Mouse (Mus musculus) hindbrain, embryonic 13.5 days (tissue): ENCODE measurements around the gene Ralgds. TPM values are rescaled to one million over a fixed set of nuclear protein-coding genes. Genes with fewer than 3 reads are reported as not detected.
A peak's percentile ranks its signal among the peaks of the same experiment; 100 is the strongest.

Source experiments
- ATAC-seq: fragments of 200-750 bp; cut with Nextera tagmentation; 2 replicates; pipeline ENCODE4 v1.8.0; 2017; ENCODE audit warnings: moderate TSS enrichment; ENCODE audit not compliant: low FRiP score
- H3K27ac ChIP-seq: fragments of 300-500 bp; sonication (generic); 2 replicates; pipeline ENCODE4 v1.5.1; 2015; ENCODE audit warnings: inconsistent platforms, mild to moderate bottlenecking, moderate library complexity
- H3K27me3 ChIP-seq: fragments of 300-500 bp; sonication (generic); 2 replicates; pipeline ENCODE4 v1.6.1; 2015; ENCODE audit warnings: mild to moderate bottlenecking, inconsistent platforms
- H3K36me3 ChIP-seq: fragments of 300-500 bp; sonication (generic); 2 replicates; pipeline ENCODE4 v1.6.1; 2015; ENCODE audit warnings: mild to moderate bottlenecking, inconsistent platforms
- H3K4me1 ChIP-seq: fragments of 300-500 bp; sonication (generic); replicated peaks from 2 replicates; pipeline ENCODE4 v1.6.1; 2015; ENCODE audit warnings: inconsistent platforms
- H3K4me2 ChIP-seq: fragments of 300-500 bp; sonication (generic); 2 replicates; pipeline ENCODE4 v1.6.1; 2015; ENCODE audit warnings: inconsistent platforms, mild to moderate bottlenecking, moderate library complexity
- H3K4me3 ChIP-seq: fragments of 300-500 bp; sonication (generic); 2 replicates; pipeline ENCODE4 v1.5.1; 2015; ENCODE audit warnings: mild to moderate bottlenecking, inconsistent platforms
- H3K9ac ChIP-seq: fragments of 300-500 bp; sonication (generic); 2 replicates; pipeline ENCODE4 v1.6.1; 2015; ENCODE audit warnings: mild to moderate bottlenecking, inconsistent platforms
- H3K9me3 ChIP-seq: fragments of 300-500 bp; sonication (generic); 2 replicates; pipeline ENCODE4 v1.6.1; 2016; ENCODE audit warnings: inconsistent platforms
- WGBS: fragments of 180-500 bp; shearing (Covaris S2); methylation state at CpG from one replicate; pipeline ENCODE4 v1.1.7; 2015; 5-methylcytosine and 5-hydroxymethylcytosine counted together
- polyA plus RNA-seq: library from polyadenylated mRNA; unstranded; fragments of >200 nt; fragmentation: Nextera tagmentation; extraction: Ambion mirVana; gene quantifications from 2 replicates; pipeline ENCODE4 v1.2.1, GENCODE M21; 2015

Ralgds gene
- polyA plus RNA-seq, 1 experiment from 2014 or later = 78.9 TPM

GRCm38 (mm10) chr2:28582647-28583353 is 69.9 kb downstream of the Ralgds start:
- Histone ChIP-seq H3K36me3 (peaks cover 28% of the 10 kb centered on the region), H3K4me1 (peaks cover 29% of the 10 kb centered on the region), H3K4me3 (peak overlapping the region; percentile 66), H3K9me3 (no peaks in the 10 kb centered on the region), H3K27ac (peak overlapping the region; percentile 95), H3K9ac (peak overlapping the region; percentile 77), H3K27me3 (no peaks in the 10 kb centered on the region), H3K4me2 (peak overlapping the region; percentile 70)
- WGBS = under 1% methylated on average over 56 of the region's 56 CpGs
- peak; percentile 95 for ATAC-seq

- H3K4me3 ChIP-seq = peak within 1 kb of the TSS; percentile 66
- no peaks in the 10 kb centered on the region for H3K9me3 ChIP-seq
- peak within 1 kb of the TSS; percentile 95 for H3K27ac ChIP-seq
- H3K27me3 ChIP-seq = no peaks in the 10 kb centered on the region
- H3K36me3 ChIP-seq = peaks cover 19% of the 10 kb centered on the region
- H3K4me1 ChIP-seq = peaks cover 29% of the 10 kb centered on the region
- ATAC-seq = no peak
- WGBS = 73% methylated on average over 9 of the region's 9 CpGs
- peak within 1 kb of the TSS; percentile 70 for H3K4me2 ChIP-seq
- peak within 1 kb of the TSS; percentile 77 for H3K9ac ChIP-seq
These were observed 70.7 kb downstream of the Ralgds start, which contains the start of gene Gtf3c5 for GRCm38 (mm10) chr2:28583651-28584050. Gene Gtf3c5, minus strand, starts transcription at chr2:28583751.

GRCm38 (mm10) chr2:28585043-28585571 is 72.2 kb downstream of the Ralgds start:
- Histone ChIP-seq H3K9me3 (no peaks in the 10 kb centered on the region), H3K27me3 (no peaks in the 10 kb centered on the region), H3K4me2 (no peak overlapping the region), H3K9ac (no peak overlapping the region), H3K27ac (no peak overlapping the region), H3K36me3 (peaks cover 5% of the 10 kb centered on the region; the same call in 1 of the 2 replicates), H3K4me3 (no peak overlapping the region), H3K4me1 (peaks cover 25% of the 10 kb centered on the region)
- 19% methylated on average over 6 of the region's 6 CpGs for whole genome bisulfite sequencing
- ATAC-seq = no peak

- no peak overlapping the region for H3K4me2 ChIP-seq
- H3K27ac ChIP-seq = no peak overlapping the region
- H3K36me3 ChIP-seq = peaks cover 4% of the 10 kb centered on the region; the same call in 1 of the 2 replicates
- H3K4me1 ChIP-seq = peaks cover 24% of the 10 kb centered on the region
- no peak overlapping the region for H3K4me3 ChIP-seq
- no peak for ATAC-seq
- H3K9ac ChIP-seq = no peak overlapping the region
- 0 out of 2 replicates have a peak, but pooled peaks cover 3% of the 10 kb centered on the region for H3K27me3 ChIP-seq
- 52% methylated on average over 2 of the region's 2 CpGs for WGBS
- no peaks in the 10 kb centered on the region for H3K9me3 ChIP-seq
These were observed 72.8 kb downstream of the Ralgds start for GRCm38 (mm10) chr2:28585730-28586129.

GRCm38 (mm10) chr2:28588574-28588973 is 75.6 kb downstream of the Ralgds start:
- Histone ChIP-seq H3K4me2 (no peak overlapping the region), H3K9me3 (no peaks in the 10 kb centered on the region), H3K36me3 (no peaks in the 10 kb centered on the region), H3K9ac (no peak overlapping the region), H3K4me1 (peaks cover 4% of the 10 kb centered on the region), H3K4me3 (no peak overlapping the region), H3K27me3 (0 out of 2 replicates have a peak, but pooled peaks cover 3% of the 10 kb centered on the region), H3K27ac (no peak overlapping the region)
- WGBS = 56% methylated on average over 1 of the region's 1 CpGs
- no peak for ATAC-seq

- no peak for ATAC-seq
- no peak overlapping the region for H3K4me3 ChIP-seq
- H3K36me3 ChIP-seq = no peaks in the 10 kb centered on the region
- H3K9ac ChIP-seq = no peak overlapping the region
- H3K4me1 ChIP-seq = no peaks in the 10 kb centered on the region
- no peaks in the 10 kb centered on the region for H3K9me3 ChIP-seq
- no peak overlapping the region for H3K27ac ChIP-seq
- 68% methylated on average over 2 of the region's 2 CpGs for WGBS
- no peak overlapping the region for H3K4me2 ChIP-seq
- peaks cover 14% of the 10 kb centered on the region; the same call in 1 of the 2 replicates for H3K27me3 ChIP-seq
These were observed 78.6 kb downstream of the Ralgds start for GRCm38 (mm10) chr2:28591479-28591878.

GRCm38 (mm10) chr2:28592809-28593208 is 79.9 kb downstream of the Ralgds start:
- peaks cover 3% of the 10 kb centered on the region for H3K4me1 ChIP-seq
- whole genome bisulfite sequencing = 6% methylated on average over 15 of the region's 15 CpGs
- H3K4me2 ChIP-seq = no peak overlapping the region
- peaks cover 14% of the 10 kb centered on the region; the same call in 1 of the 2 replicates for H3K27me3 ChIP-seq
- no peak for ATAC-seq
- no peak overlapping the region for H3K27ac ChIP-seq
- H3K36me3 ChIP-seq = no peaks in the 10 kb centered on the region
- H3K9ac ChIP-seq = no peak overlapping the region
- no peaks in the 10 kb centered on the region for H3K9me3 ChIP-seq
- H3K4me3 ChIP-seq = no peak overlapping the region

GRCm38 (mm10) chr2:28596021-28596420 is 83.1 kb downstream of the Ralgds start:
- H3K9ac ChIP-seq = no peak overlapping the region
- no peak overlapping the region for H3K27ac ChIP-seq
- 89% methylated on average over 7 of the region's 7 CpGs for WGBS
- H3K4me2 ChIP-seq = no peak overlapping the region
- no peaks in the 10 kb centered on the region for H3K36me3 ChIP-seq
- peaks cover 11% of the 10 kb centered on the region for H3K4me1 ChIP-seq
- H3K4me3 ChIP-seq = no peak overlapping the region
- H3K27me3 ChIP-seq = peaks cover 11% of the 10 kb centered on the region; the same call in 1 of the 2 replicates
- ATAC-seq = no peak
- no peaks in the 10 kb centered on the region for H3K9me3 ChIP-seq

GRCm38 (mm10) chr2:28596998-28597397 is 84.1 kb downstream of the Ralgds start:
- no peak overlapping the region for H3K4me3 ChIP-seq
- peaks cover 11% of the 10 kb centered on the region; the same call in 1 of the 2 replicates for H3K27me3 ChIP-seq
- peaks cover 11% of the 10 kb centered on the region for H3K4me1 ChIP-seq
- H3K9ac ChIP-seq = no peak overlapping the region
- no peaks in the 10 kb centered on the region for H3K36me3 ChIP-seq
- no peak for ATAC-seq
- H3K27ac ChIP-seq = no peak overlapping the region
- H3K9me3 ChIP-seq = no peaks in the 10 kb centered on the region
- H3K4me2 ChIP-seq = no peak overlapping the region
- 87% methylated on average over 7 of the region's 7 CpGs for WGBS

- peaks cover 11% of the 10 kb centered on the region; the same call in 1 of the 2 replicates for H3K27me3 ChIP-seq
- no peak overlapping the region for H3K9ac ChIP-seq
- ATAC-seq = 0 out of 2 replicates have a peak, but pooled peaks have one; percentile 39
- H3K36me3 ChIP-seq = no peaks in the 10 kb centered on the region
- H3K4me3 ChIP-seq = no peak overlapping the region
- H3K9me3 ChIP-seq = no peaks in the 10 kb centered on the region
- no peak overlapping the region for H3K27ac ChIP-seq
- WGBS = 76% methylated on average over 7 of the region's 7 CpGs
- H3K4me1 ChIP-seq = peaks cover 11% of the 10 kb centered on the region
- H3K4me2 ChIP-seq = no peak overlapping the region
These were observed 85.0 kb downstream of the Ralgds start for GRCm38 (mm10) chr2:28597733-28598547.

- WGBS = 70% methylated on average over 12 of the region's 12 CpGs
- no peak overlapping the region for H3K27ac ChIP-seq
- H3K9ac ChIP-seq = no peak overlapping the region
- no peak for ATAC-seq
- H3K9me3 ChIP-seq = no peaks in the 10 kb centered on the region
- no peaks in the 10 kb centered on the region for H3K36me3 ChIP-seq
- H3K4me3 ChIP-seq = no peak overlapping the region
- peaks cover 11% of the 10 kb centered on the region for H3K4me1 ChIP-seq
- peaks cover 10% of the 10 kb centered on the region; the same call in 1 of the 2 replicates for H3K27me3 ChIP-seq
- H3K4me2 ChIP-seq = no peak overlapping the region
These were observed 86.0 kb downstream of the Ralgds start for GRCm38 (mm10) chr2:28598692-28599568.
